Mouse (Mus musculus) hindbrain, embryonic 16.5 days (tissue): ENCODE results near the gene Grin3b. TPM values are rescaled to one million over a fixed set of nuclear protein-coding genes. Genes with fewer than 3 reads are reported as not detected.

Experiments used
- ATAC-seq: fragments of 200-750 bp; cut with Nextera tagmentation; 2 replicates; pipeline ENCODE4 v1.8.0; 2017; ENCODE audit warnings: moderate TSS enrichment, moderate library complexity
- H3K27ac ChIP-seq: fragments of 300-500 bp; sonication (generic); 2 replicates; pipeline ENCODE4 v1.5.1; 2014; ENCODE audit warnings: low read depth, mild to moderate bottlenecking, control low read depth, low read length, moderate library complexity
- H3K27me3 ChIP-seq: fragments of 300-500 bp; sonication (generic); replicated peaks from 2 replicates; pipeline ENCODE4 v1.6.1; 2014; ENCODE audit warnings: low read length; ENCODE audit not compliant: control insufficient read depth, insufficient read depth
- H3K36me3 ChIP-seq: fragments of 300-500 bp; sonication (generic); 2 replicates; pipeline ENCODE4 v1.6.1; 2014; ENCODE audit warnings: mild to moderate bottlenecking, low read length, moderate library complexity, mixed read lengths; ENCODE audit not compliant: control insufficient read depth, insufficient read depth
- H3K4me1 ChIP-seq: fragments of 300-500 bp; sonication (generic); 2 replicates; pipeline ENCODE4 v1.6.1; 2014; ENCODE audit warnings: low read depth, low read length; ENCODE audit not compliant: control insufficient read depth, insufficient read depth
- H3K4me2 ChIP-seq: fragments of 300-500 bp; sonication (generic); 2 replicates; pipeline ENCODE4 v1.6.1; 2014; ENCODE audit warnings: mild to moderate bottlenecking, low read length, control low read depth, moderate library complexity
- H3K4me3 ChIP-seq: fragments of 300-500 bp; sonication (generic); 2 replicates; pipeline ENCODE4 v1.5.1; 2014; ENCODE audit warnings: mild to moderate bottlenecking, low read length, control low read depth, moderate library complexity
- H3K9ac ChIP-seq: fragments of 300-500 bp; sonication (generic); 2 replicates; pipeline ENCODE4 v1.6.1; 2014; ENCODE audit warnings: low read depth, mild to moderate bottlenecking, control low read depth, low read length, moderate library complexity
- H3K9me3 ChIP-seq: fragments of 300-500 bp; sonication (generic); 2 replicates; pipeline ENCODE4 v1.6.1; 2014; ENCODE audit warnings: mild to moderate bottlenecking, low read length, moderate library complexity; ENCODE audit not compliant: control insufficient read depth
- WGBS: fragments of 180-500 bp; shearing (Covaris S2); extraction: QIAGEN DNeasy Blood & Tissue Kit; methylation state at CpG from one replicate; pipeline ENCODE4 v1.1.7; 2014; 5-methylcytosine and 5-hydroxymethylcytosine counted together
- polyA plus RNA-seq: library from polyadenylated mRNA; unstranded; fragments of >200 nt; fragmentation: Nextera tagmentation; extraction: Ambion mirVana; gene quantifications from 2 replicates; pipeline ENCODE4 v1.2.1, GENCODE M21; 2015

Gene Grin3b
- polyA plus RNA-seq, 1 experiment from 2014 or later = 0.46 TPM

GRCm38 (mm10) chr10:79934272-79934721 lies 36.2 kb upstream of the Grin3b start:
- no peaks in the 10 kb centered on the region for H3K9me3 ChIP-seq
- WGBS = 35% methylated on average over 13 of the region's 13 CpGs
- peak overlapping the region; percentile 64 for H3K27ac ChIP-seq
- 0 out of 2 replicates have a peak, but pooled peaks cover 4% of the 10 kb centered on the region for H3K36me3 ChIP-seq
- no peaks in the 10 kb centered on the region for H3K27me3 ChIP-seq
- H3K4me2 ChIP-seq = no peak overlapping the region
- H3K4me1 ChIP-seq = peaks cover 50% of the 10 kb centered on the region
- ATAC-seq = peak; percentile 85
- no peak overlapping the region for H3K4me3 ChIP-seq
- no peak overlapping the region for H3K9ac ChIP-seq

GRCm38 (mm10) chr10:79934794-79935569 lies 35.5 kb upstream of the Grin3b start:
- H3K27me3 ChIP-seq = no peaks in the 10 kb centered on the region
- H3K9me3 ChIP-seq = no peaks in the 10 kb centered on the region
- no peak overlapping the region for H3K4me2 ChIP-seq
- H3K36me3 ChIP-seq = 0 out of 2 replicates have a peak, but pooled peaks cover 4% of the 10 kb centered on the region
- no peak overlapping the region for H3K4me3 ChIP-seq
- peak overlapping the region; percentile 64; the same call in 1 of the 2 replicates for H3K27ac ChIP-seq
- 83% methylated on average over 16 of the region's 16 CpGs for WGBS
- no peak overlapping the region for H3K9ac ChIP-seq
- no peak for ATAC-seq
- H3K4me1 ChIP-seq = peaks cover 44% of the 10 kb centered on the region

GRCm38 (mm10) chr10:79936284-79936910 lies 34.1 kb upstream of the Grin3b start:
- H3K4me2 ChIP-seq = no peak overlapping the region
- H3K4me3 ChIP-seq = no peak overlapping the region
- no peaks in the 10 kb centered on the region for H3K9me3 ChIP-seq
- H3K9ac ChIP-seq = no peak overlapping the region
- ATAC-seq = no peak
- WGBS = 63% methylated on average over 10 of the region's 10 CpGs
- H3K27ac ChIP-seq = no peak overlapping the region; the same call in 1 of the 2 replicates
- H3K27me3 ChIP-seq = no peaks in the 10 kb centered on the region
- 0 out of 2 replicates have a peak, but pooled peaks cover 1% of the 10 kb centered on the region for H3K36me3 ChIP-seq
- peaks cover 40% of the 10 kb centered on the region for H3K4me1 ChIP-seq

- Histone ChIP-seq H3K4me3 (no peak overlapping the region), H3K27me3 (no peaks in the 10 kb centered on the region), H3K4me2 (peak overlapping the region; percentile 36), H3K4me1 (peaks cover 37% of the 10 kb centered on the region), H3K36me3 (no peaks in the 10 kb centered on the region), H3K27ac (no peak overlapping the region; the same call in 1 of the 2 replicates), H3K9ac (peak overlapping the region; percentile 23; the same call in 1 of the 2 replicates), H3K9me3 (no peaks in the 10 kb centered on the region)
- no peak; the same call in 1 of the 2 replicates for ATAC-seq
- WGBS = 42% methylated on average over 20 of the region's 27 CpGs
These were observed 33.5 kb upstream of the Grin3b start for GRCm38 (mm10) chr10:79936911-79937441.

- Histone ChIP-seq H3K4me1 (peaks cover 30% of the 10 kb centered on the region), H3K9ac (no peak overlapping the region), H3K27ac (no peak overlapping the region), H3K9me3 (no peaks in the 10 kb centered on the region), H3K36me3 (no peaks in the 10 kb centered on the region), H3K4me2 (no peak overlapping the region), H3K4me3 (no peak overlapping the region), H3K27me3 (no peaks in the 10 kb centered on the region)
- 43% methylated on average over 10 of the region's 11 CpGs for WGBS
- ATAC-seq = no peak
These were observed 32.6 kb upstream of the Grin3b start for GRCm38 (mm10) chr10:79937775-79938526.

- Histone ChIP-seq H3K9ac (no peak overlapping the region), H3K4me1 (peaks cover 14% of the 10 kb centered on the region), H3K36me3 (no peaks in the 10 kb centered on the region), H3K4me2 (no peak overlapping the region), H3K27me3 (no peaks in the 10 kb centered on the region), H3K9me3 (no peaks in the 10 kb centered on the region), H3K27ac (no peak overlapping the region), H3K4me3 (no peak overlapping the region)
- WGBS = 67% methylated on average over 7 of the region's 7 CpGs
- ATAC-seq = no peak
These were observed 29.8 kb upstream of the Grin3b start for GRCm38 (mm10) chr10:79940749-79941148.

- no peaks in the 10 kb centered on the region for H3K27me3 ChIP-seq
- no peak overlapping the region for H3K9ac ChIP-seq
- H3K4me1 ChIP-seq = peaks cover 4% of the 10 kb centered on the region; the same call in 1 of the 2 replicates
- H3K4me3 ChIP-seq = no peak overlapping the region
- no peak overlapping the region for H3K27ac ChIP-seq
- H3K4me2 ChIP-seq = no peak overlapping the region
- WGBS = 85% methylated on average over 1 of the region's 1 CpGs
- H3K9me3 ChIP-seq = no peaks in the 10 kb centered on the region
- ATAC-seq = no peak
- 0 out of 2 replicates have a peak, but pooled peaks cover 2% of the 10 kb centered on the region for H3K36me3 ChIP-seq
These were observed 27.5 kb upstream of the Grin3b start for GRCm38 (mm10) chr10:79942988-79943387.

- H3K9ac ChIP-seq = no peak overlapping the region
These were observed 27.0 kb upstream of the Grin3b start for GRCm38 (mm10) chr10:79943471-79943901.

More at GRCm38 (mm10) chr10:79943471-79943901, 27.0 kb upstream of the Grin3b start:
- Histone ChIP-seq H3K4me1 (peaks cover 4% of the 10 kb centered on the region; the same call in 1 of the 2 replicates), H3K4me2 (no peak overlapping the region), H3K27me3 (no peaks in the 10 kb centered on the region), H3K9me3 (no peaks in the 10 kb centered on the region), H3K36me3 (0 out of 2 replicates have a peak, but pooled peaks cover 2% of the 10 kb centered on the region), H3K4me3 (no peak overlapping the region), H3K27ac (no peak overlapping the region)
- ATAC-seq = no peak
- 80% methylated on average over 9 of the region's 9 CpGs for WGBS
